Mouse (Mus musculus): ENCODE data around the gene Abhd2. TPM values are rescaled to one million over a fixed set of nuclear protein-coding genes. Genes with fewer than 3 reads are reported as not detected.

The Abhd2 gene
- 19.5 TPM for polyA plus RNA-seq (2017; shearing (Covaris generic))

GRCm38 (mm10) chr7:79272789-79273718, at the start of gene Abhd2:
Abhd2 (plus strand) TSS chr7:79273199.

GRCm38 (mm10) chr7:79386422-79387133, 113.6 kb downstream of the Abhd2 start, which contains the start of gene Rlbp1:
Rlbp1 (minus strand) TSS chr7:79387048.

DNA sequence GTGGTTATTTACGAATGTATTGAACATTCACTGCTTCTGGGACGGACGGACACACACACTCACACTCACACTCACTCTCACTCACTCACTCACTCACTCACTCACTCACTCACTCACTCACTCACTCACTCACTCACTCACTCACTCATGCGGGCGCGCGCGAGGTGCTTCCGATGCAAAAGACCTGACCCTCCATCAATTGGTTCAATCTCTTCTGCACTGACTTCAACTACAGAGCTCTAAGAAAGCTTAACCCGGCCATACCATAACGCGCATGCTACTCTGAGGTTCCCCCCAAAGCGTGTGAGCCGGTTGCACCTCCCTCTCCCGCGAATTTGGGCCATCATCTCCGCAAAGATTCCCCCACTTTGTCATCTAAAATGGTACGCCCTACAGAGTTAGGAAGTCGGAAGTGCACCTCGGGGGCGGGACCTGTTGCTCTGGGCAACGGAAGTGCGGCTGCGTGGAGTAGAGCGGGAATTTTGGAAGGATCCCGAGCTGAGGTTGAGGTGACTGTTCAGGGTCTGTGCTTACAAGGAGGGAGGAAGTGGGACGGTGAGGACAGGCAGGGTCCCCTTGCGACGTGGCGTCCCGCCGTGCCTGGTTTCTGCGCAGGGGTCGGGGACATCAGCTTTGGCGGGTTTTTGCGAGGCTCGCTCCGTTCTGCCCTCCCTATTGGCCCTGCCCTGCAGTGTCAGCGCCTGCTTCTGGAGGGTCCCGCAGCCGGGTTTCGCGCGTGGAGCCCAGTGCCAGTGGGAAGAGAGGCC, 119.1 kb downstream of the Abhd2 start, which contains the start of gene Fanci:
Fanci (plus strand) TSS at position 47 of the 767 bp plus-strand sequence.

Other genes with a start within 250 kb of the Abhd2 start
- not detected for gene Acan, start 219.7 kb upstream of the Abhd2 start, polyA plus RNA-seq (2017; shearing (Covaris generic))
- not detected for gene Hapln3, start 142.2 kb upstream of the Abhd2 start, polyA plus RNA-seq (2017; shearing (Covaris generic))
- 8.7 TPM for gene Mfge8, start 124.1 kb upstream of the Abhd2 start, polyA plus RNA-seq (2017; shearing (Covaris generic))
- gene Rlbp1, start 113.8 kb downstream of the Abhd2 start, polyA plus RNA-seq (2017; shearing (Covaris generic)): not detected
- 2.8 TPM for gene Fanci, start 118.7 kb downstream of the Abhd2 start, polyA plus RNA-seq (2017; shearing (Covaris generic))
- 109 TPM for gene Polg, start 193.2 kb downstream of the Abhd2 start, polyA plus RNA-seq (2017; shearing (Covaris generic))